Mouse (Mus musculus) embryonic facial prominence, embryonic 13.5 days (tissue): ENCODE data around the gene Noc3l. TPM values are rescaled to one million over a fixed set of nuclear protein-coding genes. Genes with fewer than 3 reads are reported as not detected.

Source experiments
- ATAC-seq: fragments of 200-750 bp; cut with Nextera tagmentation; 2 replicates; pipeline ENCODE4 v1.8.0; 2017; ENCODE audit warnings: low read depth; ENCODE audit not compliant: insufficient number of reproducible peaks, insufficient read depth, low FRiP score, low TSS enrichment
- H3K27ac ChIP-seq: fragments of 300-500 bp; sonication (generic); 2 replicates; pipeline ENCODE4 v1.5.1; 2015; ENCODE audit warnings: moderate library complexity, mild to moderate bottlenecking, inconsistent platforms
- H3K27me3 ChIP-seq: fragments of 300-500 bp; sonication (generic); 2 replicates; pipeline ENCODE4 v1.6.1; 2015; ENCODE audit warnings: mild to moderate bottlenecking, inconsistent platforms
- H3K36me3 ChIP-seq: fragments of 300-500 bp; sonication (generic); 2 replicates; pipeline ENCODE4 v1.6.1; 2015; ENCODE audit warnings: mild to moderate bottlenecking, inconsistent platforms
- H3K4me1 ChIP-seq: fragments of 300-500 bp; sonication (generic); 2 replicates; pipeline ENCODE4 v1.6.1; 2015; ENCODE audit warnings: inconsistent platforms
- H3K4me2 ChIP-seq: fragments of 300-500 bp; sonication (generic); 2 replicates; pipeline ENCODE4 v1.6.1; 2015; ENCODE audit warnings: moderate library complexity, mild to moderate bottlenecking, inconsistent platforms
- H3K4me3 ChIP-seq: fragments of 300-500 bp; sonication (generic); 2 replicates; pipeline ENCODE4 v1.5.1; 2015; ENCODE audit warnings: mild to moderate bottlenecking, inconsistent platforms
- H3K9ac ChIP-seq: fragments of 300-500 bp; sonication (generic); 2 replicates; pipeline ENCODE4 v1.6.1; 2015; ENCODE audit warnings: mild to moderate bottlenecking, inconsistent platforms
- H3K9me3 ChIP-seq: fragments of 300-500 bp; sonication (generic); 2 replicates; pipeline ENCODE4 v1.6.1; 2016; ENCODE audit warnings: inconsistent platforms
- WGBS: fragments of 180-500 bp; shearing (Covaris S2); methylation state at CpG from one replicate; pipeline ENCODE4 v1.1.7; 2015; ENCODE audit warnings: mixed read lengths; 5-methylcytosine and 5-hydroxymethylcytosine counted together
- polyA plus RNA-seq: library from polyadenylated mRNA; unstranded; fragments of >200 nt; fragmentation: Nextera tagmentation; extraction: Ambion mirVana; gene quantifications from 2 replicates; pipeline ENCODE4 v1.2.1, GENCODE M21; 2015

Noc3l gene
- 8.1 and 8.4 TPM in 2 replicates for polyA plus RNA-seq

DNA sequence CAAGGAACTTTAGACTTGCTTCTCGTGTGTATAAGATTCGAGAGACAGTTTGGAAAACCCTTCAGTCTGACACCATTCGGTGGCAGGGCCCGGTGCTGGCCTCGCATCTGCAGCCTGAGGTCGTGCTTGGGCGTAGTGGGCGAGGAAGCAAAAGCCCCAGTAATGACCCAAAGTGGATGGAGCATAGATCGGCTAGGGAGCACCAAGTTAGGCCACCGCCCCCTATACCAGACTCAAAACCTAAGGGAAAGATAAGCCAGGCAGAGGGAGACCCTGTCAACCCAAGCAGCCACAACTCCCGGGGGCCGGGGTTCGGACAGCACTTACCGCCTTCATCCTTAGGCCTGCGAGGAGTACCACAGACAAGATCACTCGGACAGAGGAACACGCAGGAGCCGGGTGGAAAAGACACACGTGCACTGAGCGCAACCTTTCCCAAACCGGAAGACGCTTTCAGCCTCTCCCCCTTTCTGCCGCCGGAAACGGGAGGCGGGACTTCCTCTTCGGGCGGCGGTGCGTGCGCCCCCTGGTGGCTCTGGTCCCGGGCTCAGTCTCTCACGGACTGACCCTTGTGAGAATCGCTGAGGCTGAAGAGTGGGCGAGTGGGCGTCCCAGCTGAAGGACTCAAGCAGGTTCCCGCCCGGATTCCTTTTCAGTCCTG, at the start of gene Noc3l:
TSS of gene Noc3l (minus strand) at position 472 of the 661 bp plus-strand sequence.
- under 1% methylated on average over 38 of the region's 38 CpGs for WGBS
- ATAC-seq: peak; percentile 90
- H3K27ac ChIP-seq: peak within 1 kb of the TSS; percentile 66; the same call in 1 of the 2 replicates
- H3K27me3 ChIP-seq: no peaks in the 10 kb centered on the region
- H3K9me3 ChIP-seq: no peaks in the 10 kb centered on the region
- H3K4me3 ChIP-seq: peak within 1 kb of the TSS; percentile 87
- H3K36me3 ChIP-seq: peaks cover 24% of the 10 kb centered on the region
- peak within 1 kb of the TSS; percentile 86 for H3K9ac ChIP-seq
- peaks cover 10% of the 10 kb centered on the region for H3K4me1 ChIP-seq
- H3K4me2 ChIP-seq: peak within 1 kb of the TSS; percentile 78

DNA sequence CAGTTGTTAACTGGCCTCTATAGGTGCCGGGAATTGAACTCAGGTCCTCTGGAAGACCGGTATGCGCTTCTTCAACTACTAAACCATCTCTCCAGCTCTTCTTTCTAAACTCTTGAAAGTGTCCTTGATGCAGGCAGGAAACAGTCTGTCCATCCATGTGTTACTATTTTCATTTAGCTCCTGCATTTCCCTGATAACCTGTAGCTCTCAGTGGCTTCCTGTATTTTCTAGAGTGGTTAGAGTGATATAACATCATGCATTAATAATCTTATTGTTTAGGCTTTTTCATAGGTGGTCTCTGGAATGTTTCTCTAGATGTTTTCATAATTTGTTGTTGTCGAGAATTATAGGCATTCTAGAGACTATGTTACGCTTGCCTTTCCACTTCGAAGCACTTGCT, 43.5 kb upstream of the Noc3l start:
- H3K4me3 ChIP-seq: no peak overlapping the region
- no peak for ATAC-seq
- no peaks in the 10 kb centered on the region for H3K27me3 ChIP-seq
- WGBS: 87% methylated on average over 6 of the region's 6 CpGs
- H3K9me3 ChIP-seq: no peaks in the 10 kb centered on the region
- H3K4me1 ChIP-seq: no peaks in the 10 kb centered on the region
- H3K27ac ChIP-seq: no peak overlapping the region
- no peaks in the 10 kb centered on the region for H3K36me3 ChIP-seq
- H3K9ac ChIP-seq: no peak overlapping the region
- H3K4me2 ChIP-seq: no peak overlapping the region

DNA sequence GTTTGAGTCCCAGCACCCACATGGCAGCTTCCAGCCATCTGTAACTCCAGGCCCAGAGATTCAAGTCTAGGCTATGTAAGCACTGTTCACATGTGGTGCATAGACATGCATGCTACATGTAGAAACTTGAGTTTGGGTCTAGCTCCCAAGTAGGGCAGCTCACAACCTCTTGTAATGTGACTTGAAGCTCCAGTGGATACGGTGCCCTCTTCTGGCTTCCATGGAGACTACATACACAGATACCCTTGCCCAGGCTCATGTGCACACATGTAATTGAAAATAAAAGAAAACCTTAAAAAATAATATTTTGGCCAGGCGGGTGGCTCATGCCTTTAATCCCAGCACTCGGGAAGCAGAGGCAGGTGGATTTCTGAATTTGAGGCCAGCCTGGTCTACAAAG, 39.2 kb upstream of the Noc3l start:
- Histone ChIP-seq H3K4me3 (no peak overlapping the region), H3K9ac (no peak overlapping the region), H3K27ac (no peak overlapping the region), H3K4me1 (no peaks in the 10 kb centered on the region), H3K9me3 (no peaks in the 10 kb centered on the region), H3K27me3 (no peaks in the 10 kb centered on the region), H3K4me2 (no peak overlapping the region), H3K36me3 (no peaks in the 10 kb centered on the region)
- no peak for ATAC-seq
- WGBS: 95% methylated on average over 3 of the region's 3 CpGs

DNA sequence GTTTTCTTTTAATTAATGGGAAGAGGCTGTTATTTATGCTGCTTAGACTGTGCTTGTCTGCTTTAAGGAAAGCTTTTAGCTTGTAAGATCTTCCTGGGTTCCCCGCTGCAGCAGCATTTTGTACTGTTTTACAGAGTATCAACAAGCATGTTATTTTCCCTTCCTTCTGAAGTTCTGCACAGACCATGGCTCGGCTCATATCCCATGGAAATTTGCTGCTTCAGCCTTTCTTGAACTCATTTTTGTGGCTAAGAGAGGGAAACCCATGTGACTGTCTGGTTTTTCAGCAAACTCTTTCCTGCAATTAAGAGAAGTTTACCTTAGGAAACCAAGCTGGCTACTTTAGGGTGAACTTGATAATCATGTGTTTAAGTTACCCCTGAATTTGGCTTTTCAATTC, 27.3 kb upstream of the Noc3l start:
- H3K4me1 ChIP-seq: no peaks in the 10 kb centered on the region; the same call in 1 of the 2 replicates
- peak overlapping the region; percentile 55 for H3K27ac ChIP-seq
- no peak overlapping the region for H3K4me2 ChIP-seq
- H3K9ac ChIP-seq: no peak overlapping the region
- 0 out of 2 replicates have a peak, but pooled peaks cover 2% of the 10 kb centered on the region for H3K36me3 ChIP-seq
- 50% methylated on average over 2 of the region's 2 CpGs for whole genome bisulfite sequencing
- H3K9me3 ChIP-seq: no peaks in the 10 kb centered on the region
- H3K4me3 ChIP-seq: no peak overlapping the region
- H3K27me3 ChIP-seq: no peaks in the 10 kb centered on the region
- 0 out of 2 replicates have a peak, but pooled peaks have one; percentile 56 for ATAC-seq

DNA sequence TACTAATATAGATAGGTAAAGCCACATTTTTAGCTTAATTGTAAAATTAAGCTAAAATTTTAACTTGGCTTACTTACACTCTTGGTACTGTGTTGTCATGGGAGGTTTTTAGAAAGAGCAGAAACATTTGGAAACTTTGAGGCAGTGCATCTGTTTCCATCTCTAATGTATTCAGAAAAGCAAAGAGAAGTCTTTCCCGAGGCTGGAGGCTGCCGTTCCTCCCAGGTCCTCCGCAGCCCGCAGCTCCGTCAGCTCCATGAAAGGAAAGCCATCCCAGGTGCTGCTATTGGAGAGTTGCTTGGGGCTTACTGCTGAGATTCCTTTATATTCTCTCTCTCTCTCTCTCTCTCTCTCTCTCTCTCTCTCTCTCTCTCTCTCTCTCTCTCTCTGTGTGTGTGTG, 25.8 kb upstream of the Noc3l start:
- Histone ChIP-seq H3K4me3 (no peak overlapping the region), H3K9me3 (no peaks in the 10 kb centered on the region), H3K27ac (0 out of 2 replicates have a peak overlapping the region, but pooled peaks have one; percentile 39), H3K36me3 (0 out of 2 replicates have a peak, but pooled peaks cover 2% of the 10 kb centered on the region), H3K27me3 (no peaks in the 10 kb centered on the region), H3K4me2 (no peak overlapping the region), H3K9ac (no peak overlapping the region), H3K4me1 (no peaks in the 10 kb centered on the region; the same call in 1 of the 2 replicates)
- no peak for ATAC-seq
- WGBS: 58% methylated on average over 5 of the region's 5 CpGs

DNA sequence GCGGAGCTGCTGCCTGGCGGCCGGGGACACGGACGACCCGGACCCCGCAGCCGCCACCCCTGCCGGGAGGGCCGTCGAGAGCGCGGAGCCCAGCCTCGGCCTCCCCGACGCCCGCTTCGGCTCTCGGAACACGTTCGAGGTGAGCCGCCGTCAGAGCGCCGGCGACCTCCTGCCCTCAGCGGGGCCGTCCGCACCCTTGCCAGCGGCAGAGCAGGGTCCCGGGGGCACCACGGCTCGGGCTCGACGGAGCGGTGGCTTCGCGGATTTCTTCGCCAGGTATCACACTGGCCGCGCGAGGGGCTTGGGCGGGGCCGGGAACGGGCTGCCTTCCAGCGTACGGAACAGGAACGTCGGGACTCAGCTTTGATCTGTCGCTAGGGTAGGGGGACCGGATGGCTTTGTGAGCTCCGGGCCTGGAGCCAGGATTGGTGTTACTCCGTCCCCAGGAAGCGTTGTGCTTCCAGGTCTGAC, 18.2 kb upstream of the Noc3l start:
- no peaks in the 10 kb centered on the region for H3K9me3 ChIP-seq
- ATAC-seq: peak; percentile 57
- peak overlapping the region; percentile 83 for H3K27ac ChIP-seq
- no peaks in the 10 kb centered on the region for H3K27me3 ChIP-seq
- peaks cover 7% of the 10 kb centered on the region; the same call in 1 of the 2 replicates for H3K4me1 ChIP-seq
- peaks cover 3% of the 10 kb centered on the region; the same call in 1 of the 2 replicates for H3K36me3 ChIP-seq
- under 1% methylated on average over 53 of the region's 54 CpGs for WGBS
- peak overlapping the region; percentile 82 for H3K9ac ChIP-seq
- peak overlapping the region; percentile 72 for H3K4me3 ChIP-seq
- peak overlapping the region; percentile 70 for H3K4me2 ChIP-seq

DNA sequence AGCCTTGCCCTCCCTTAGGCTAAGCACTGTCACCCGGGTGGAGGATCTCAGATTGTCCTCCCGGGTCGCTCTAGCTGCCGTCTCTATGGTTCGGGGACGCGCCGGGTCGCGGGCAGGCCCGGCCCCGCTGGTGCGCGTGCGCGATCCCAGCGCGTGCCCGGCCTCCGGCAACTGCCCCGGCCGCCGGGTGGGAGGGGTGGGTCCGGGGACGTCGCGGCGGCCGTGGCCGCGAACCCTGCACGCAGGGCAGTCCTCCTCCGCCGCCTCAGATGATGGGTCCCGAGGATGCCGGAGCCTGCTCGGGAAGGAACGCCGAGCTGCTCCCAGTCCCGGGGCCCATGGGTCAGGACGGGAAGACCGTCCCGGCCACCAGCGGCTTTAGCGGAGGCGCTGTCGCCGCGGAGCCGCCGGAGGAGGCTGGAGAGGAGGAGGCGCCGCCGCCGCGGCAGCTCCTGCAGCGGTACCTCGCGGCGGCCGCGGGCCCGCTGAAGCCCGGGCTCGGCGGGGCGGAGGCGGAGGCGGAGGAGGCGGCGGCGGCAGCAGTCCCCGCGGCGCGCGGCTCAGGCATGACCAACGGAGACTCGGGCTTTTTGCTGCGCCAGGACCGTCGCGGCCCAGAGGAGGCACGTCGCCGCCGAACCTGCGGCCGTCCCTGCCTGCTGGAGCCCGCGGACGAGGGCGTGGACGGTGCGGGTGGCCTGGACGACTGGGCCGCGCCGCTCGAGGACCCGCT, 17.6 kb upstream of the Noc3l start, which contains the start of gene Tbc1d12:
TSS of gene Tbc1d12 (plus strand) at position 142 of the 733 bp plus-strand sequence.
- H3K36me3 ChIP-seq: peaks cover 3% of the 10 kb centered on the region; the same call in 1 of the 2 replicates
- peak within 1 kb of the TSS; percentile 83 for H3K27ac ChIP-seq
- WGBS: under 1% methylated on average over 82 of the region's 101 CpGs
- peaks cover 7% of the 10 kb centered on the region; the same call in 1 of the 2 replicates for H3K4me1 ChIP-seq
- H3K4me2 ChIP-seq: peak within 1 kb of the TSS; percentile 70
- peak; percentile 86 for ATAC-seq
- H3K4me3 ChIP-seq: peak within 1 kb of the TSS; percentile 72
- no peaks in the 10 kb centered on the region for H3K27me3 ChIP-seq
- H3K9me3 ChIP-seq: no peaks in the 10 kb centered on the region
- H3K9ac ChIP-seq: peak within 1 kb of the TSS; percentile 82

DNA sequence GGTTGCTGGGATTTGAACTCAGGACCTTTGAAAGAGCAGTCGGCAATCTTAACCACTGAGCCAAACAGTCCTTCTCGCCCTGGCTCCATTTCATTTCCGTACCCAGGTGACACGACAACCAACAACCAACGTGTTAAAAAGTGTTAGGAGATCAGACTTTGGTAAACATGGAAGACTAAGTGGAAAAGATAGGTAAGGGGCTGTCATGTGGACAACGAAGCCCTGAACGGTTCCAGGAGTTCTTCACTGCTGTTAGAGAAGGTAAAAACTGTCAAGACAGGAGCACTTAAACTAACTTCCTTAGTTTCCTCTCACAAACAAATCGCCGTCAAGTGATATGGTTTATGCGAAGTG, 17.0 kb upstream of the Noc3l start:
- peak overlapping the region; percentile 83; the same call in 1 of the 2 replicates for H3K27ac ChIP-seq
- 25% methylated on average over 10 of the region's 10 CpGs for WGBS

DNA sequence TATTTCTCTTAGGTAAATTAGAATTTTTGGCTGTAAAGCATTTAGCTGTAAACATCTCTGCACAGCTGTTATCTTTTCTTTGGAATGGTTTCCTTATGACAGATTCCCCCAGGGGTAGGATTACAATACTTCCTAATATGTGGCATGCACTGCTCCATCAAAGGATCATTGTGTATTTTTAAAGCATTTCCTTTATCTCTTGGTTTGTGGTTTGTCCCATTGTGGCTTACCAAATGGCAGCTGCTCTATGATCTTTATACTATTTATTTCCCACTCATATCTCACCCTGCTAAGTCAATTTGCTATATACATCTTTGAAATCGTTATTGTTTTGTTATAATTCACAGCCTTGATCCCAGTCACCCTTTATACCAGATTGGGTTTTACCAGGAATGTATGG, 14.2 kb upstream of the Noc3l start:
- Histone ChIP-seq H3K4me3 (no peak overlapping the region), H3K27ac (no peak overlapping the region), H3K27me3 (no peaks in the 10 kb centered on the region), H3K9me3 (no peaks in the 10 kb centered on the region), H3K36me3 (no peaks in the 10 kb centered on the region), H3K9ac (no peak overlapping the region), H3K4me2 (no peak overlapping the region), H3K4me1 (0 out of 2 replicates have a peak, but pooled peaks cover 3% of the 10 kb centered on the region)
- WGBS: 11% methylated on average over 1 of the region's 1 CpGs
- no peak for ATAC-seq

More for the DNA sequence above, 17.0 kb upstream of the Noc3l start:
- H3K4me3 ChIP-seq: peak overlapping the region; percentile 72
- H3K27me3 ChIP-seq: no peaks in the 10 kb centered on the region
- H3K4me1 ChIP-seq: peaks cover 7% of the 10 kb centered on the region; the same call in 1 of the 2 replicates
- H3K4me2 ChIP-seq: peak overlapping the region; percentile 70
- peaks cover 3% of the 10 kb centered on the region; the same call in 1 of the 2 replicates for H3K36me3 ChIP-seq
- H3K9ac ChIP-seq: peak overlapping the region; percentile 82
- no peak for ATAC-seq
- H3K9me3 ChIP-seq: no peaks in the 10 kb centered on the region

DNA sequence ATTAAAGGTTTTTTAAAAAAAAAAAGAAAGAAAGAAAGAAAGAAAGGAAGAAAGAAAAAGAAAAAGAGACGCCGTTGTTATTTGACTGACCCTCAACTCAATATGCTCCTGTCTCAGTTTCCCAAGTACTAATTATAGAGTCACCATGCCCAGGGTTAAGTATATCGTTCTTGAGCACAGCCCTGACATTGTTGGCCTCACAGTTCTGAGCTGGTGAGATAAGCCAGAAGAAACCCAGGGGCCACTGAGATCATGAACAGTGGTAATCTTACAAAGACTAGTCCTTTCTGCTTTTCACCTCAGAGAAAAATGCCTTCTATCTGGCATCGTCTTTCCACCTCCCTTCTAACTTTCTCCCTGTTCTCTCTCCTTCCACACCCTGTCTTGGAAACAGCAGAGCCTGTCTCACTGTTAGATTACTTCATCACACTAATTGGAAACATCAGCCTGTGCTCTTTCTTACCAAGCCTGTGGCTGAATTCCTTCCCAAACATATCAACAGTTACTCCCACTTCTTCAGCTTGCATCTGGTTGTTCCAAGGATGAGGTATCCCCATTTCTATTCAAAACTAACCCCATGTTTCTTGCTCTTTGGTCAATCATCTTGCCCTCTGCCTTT, 1.3 kb upstream of the Noc3l start:
- Histone ChIP-seq H3K4me2 (no peak overlapping the region), H3K27ac (no peak overlapping the region), H3K9me3 (no peaks in the 10 kb centered on the region), H3K4me1 (peaks cover 10% of the 10 kb centered on the region), H3K9ac (no peak overlapping the region), H3K4me3 (no peak overlapping the region), H3K36me3 (peaks cover 10% of the 10 kb centered on the region; the same call in 1 of the 2 replicates), H3K27me3 (no peaks in the 10 kb centered on the region)
- no peak for ATAC-seq
- WGBS: 67% methylated on average over 4 of the region's 4 CpGs

DNA sequence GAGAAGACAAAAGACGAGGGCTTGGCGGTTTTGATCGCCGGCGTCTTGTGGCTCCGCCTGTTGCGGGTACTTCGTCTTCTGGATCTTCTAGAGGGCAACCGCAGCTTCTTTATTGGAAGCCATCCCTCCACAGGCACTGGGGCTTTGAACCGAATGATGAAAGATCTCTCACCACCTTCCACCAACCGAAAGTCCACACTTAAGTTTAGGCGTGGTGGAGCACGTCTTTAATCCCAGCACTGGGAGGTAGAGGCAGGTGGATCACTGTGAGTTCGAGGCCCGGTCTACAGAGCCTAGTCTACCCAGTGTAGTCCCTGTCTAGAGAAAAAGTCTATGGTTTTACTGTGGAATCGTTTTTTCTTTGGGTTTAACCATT, 378 bp upstream of the Noc3l start:
- 15% methylated on average over 16 of the region's 16 CpGs for WGBS
- peaks cover 10% of the 10 kb centered on the region for H3K4me1 ChIP-seq
- peak overlapping the region; percentile 87 for H3K4me3 ChIP-seq
- H3K36me3 ChIP-seq: peaks cover 19% of the 10 kb centered on the region
- no peaks in the 10 kb centered on the region for H3K27me3 ChIP-seq
- H3K9ac ChIP-seq: peak overlapping the region; percentile 86
- ATAC-seq: 0 out of 2 replicates have a peak, but pooled peaks have one; percentile 48
- H3K4me2 ChIP-seq: peak overlapping the region; percentile 78
- H3K9me3 ChIP-seq: no peaks in the 10 kb centered on the region
- H3K27ac ChIP-seq: peak overlapping the region; percentile 66; the same call in 1 of the 2 replicates
